Mouse (Mus musculus): Measurements from ENCODE around the gene Zfp28. TPM values are rescaled to one million over a fixed set of nuclear protein-coding genes. Genes with fewer than 3 reads are reported as not detected.

Zfp28 gene
- polyA plus RNA-seq, 2 experiments, result 0.91 to 1.0 TPM

GRCm38 (mm10) chr7:6438388-6438787 lies 55.3 kb downstream of the Zfp28 start, which contains the start of gene Olfr1344:
Olfr1344 (plus strand) TSS chr7:6438688.
- Histone ChIP-seq H3K4me2 (ENCODE audit: low read depth) (no peak within 1 kb of the TSS), H3K27ac (no peak within 1 kb of the TSS), H3K27me3 (ENCODE audit: control insufficient read depth, insufficient read depth, low read length) (no peaks in the 10 kb centered on the region), H3K4me1 (replicated peaks; ENCODE audit: control insufficient read depth in 2 of 2, insufficient read depth in 2 of 2, low read length in 1 of 2) (no peaks in the 10 kb centered on the region), H3K9ac (replicated peaks) (no peak within 1 kb of the TSS), H3K36me3 (replicated peaks; ENCODE audit: control insufficient read depth, insufficient read depth, low read depth) (no peaks in the 10 kb centered on the region), H3K4me3 (ENCODE audit: insufficient read depth in 1 of 2, low read depth in 2 of 2, low read length in 2 of 2) (no peak within 1 kb of the TSS), H3K9me3 (ENCODE audit: control insufficient read depth, low read length) (no peaks in the 10 kb centered on the region)
- TF ChIP-seq CTCF (IDR thresholded peaks at IDR 0.05; ENCODE audit: low read depth), result no peak
- TF ChIP-seq EP300 (IDR thresholded peaks at IDR 0.05; ENCODE audit: low read depth), result no peak
- ATAC-seq (ENCODE audit: insufficient read depth) (no peak), DNase-seq (ENCODE audit: low read depth in 3 of 3, low spot score in 3 of 3) (no peak)
- 39% methylated on average over 3 of the region's 3 CpGs for WGBS (ENCODE audit: insufficient replicate concordance)

- Histone ChIP-seq H3K36me3 (replicated peaks; ENCODE audit: control insufficient read depth, insufficient read depth, low read depth) (no peaks in the 10 kb centered on the region), H3K9me3 (ENCODE audit: control insufficient read depth, low read length) (no peaks in the 10 kb centered on the region), H3K4me2 (ENCODE audit: low read depth) (no peak overlapping the region), H3K4me1 (replicated peaks; ENCODE audit: control insufficient read depth in 2 of 2, insufficient read depth in 2 of 2, low read length in 1 of 2) (no peaks in the 10 kb centered on the region), H3K9ac (replicated peaks) (no peak overlapping the region), H3K4me3 (ENCODE audit: insufficient read depth in 1 of 2, low read depth in 2 of 2, low read length in 2 of 2) (no peak overlapping the region), H3K27me3 (ENCODE audit: control insufficient read depth, insufficient read depth, low read length) (no peaks in the 10 kb centered on the region), H3K27ac (no peak overlapping the region)
- TF ChIP-seq EP300 (IDR thresholded peaks at IDR 0.05; ENCODE audit: low read depth) (no peak), CTCF (IDR thresholded peaks at IDR 0.05; ENCODE audit: low read depth) (no peak)
- WGBS (ENCODE audit: insufficient replicate concordance), result 51% methylated on average over 2 of the region's 2 CpGs
- ATAC-seq (ENCODE audit: insufficient read depth) (no peak), DNase-seq (ENCODE audit: low read depth in 3 of 3, low spot score in 3 of 3) (no peak)
Measured at GRCm38 (mm10) chr7:6441173-6441572, 58.1 kb downstream of the Zfp28 start.

Other genes with a start within 250 kb of the Zfp28 start
- gene Zfp787, start 227.3 kb upstream of the Zfp28 start, polyA plus RNA-seq (2012; rRNA removed), result 11.6 and 12.5 TPM in 2 replicates
- gene Zfp787, start 227.3 kb upstream of the Zfp28 start, polyA plus RNA-seq (2014; fragmentation: Nextera tagmentation; extraction: Ambion mirVana), result 6.7 and 6.9 TPM in 2 replicates
- gene Zfp444, start 211.1 kb upstream of the Zfp28 start, polyA plus RNA-seq (2012; rRNA removed), result 10.1 and 13.8 TPM in 2 replicates
- gene Zfp444, start 211.1 kb upstream of the Zfp28 start, polyA plus RNA-seq (2014; fragmentation: Nextera tagmentation; extraction: Ambion mirVana), result 15.0 and 16.3 TPM in 2 replicates
- gene Galp, start 186.2 kb upstream of the Zfp28 start, polyA plus RNA-seq (2012; rRNA removed), result not detected in 2 replicates
- not detected in 2 replicates for gene Galp, start 186.2 kb upstream of the Zfp28 start, polyA plus RNA-seq (2014; fragmentation: Nextera tagmentation; extraction: Ambion mirVana)
- gene Zscan5b, start 161.0 kb upstream of the Zfp28 start, polyA plus RNA-seq (2012; rRNA removed), result not detected in 2 replicates
- not detected in 2 replicates for gene Zscan5b, start 161.0 kb upstream of the Zfp28 start, polyA plus RNA-seq (2014; fragmentation: Nextera tagmentation; extraction: Ambion mirVana)
- gene Epp13, start 130.6 kb upstream of the Zfp28 start, polyA plus RNA-seq (2012; rRNA removed), result not detected in 2 replicates
- gene Epp13, start 130.6 kb upstream of the Zfp28 start, polyA plus RNA-seq (2014; fragmentation: Nextera tagmentation; extraction: Ambion mirVana), result not detected in 2 replicates
- 1.7 and 2.2 TPM in 2 replicates for gene Zfp667, start 96.7 kb upstream of the Zfp28 start, polyA plus RNA-seq (2012; rRNA removed)
- gene Zfp667, start 96.7 kb upstream of the Zfp28 start, polyA plus RNA-seq (2014; fragmentation: Nextera tagmentation; extraction: Ambion mirVana), result 5.3 and 6.6 TPM in 2 replicates
- gene Zfp583, start 52.0 kb upstream of the Zfp28 start, polyA plus RNA-seq (2012; rRNA removed), result 0.73 and 0.79 TPM in 2 replicates
- 0.54 and 0.88 TPM in 2 replicates for gene Zfp583, start 52.0 kb upstream of the Zfp28 start, polyA plus RNA-seq (2014; fragmentation: Nextera tagmentation; extraction: Ambion mirVana)
- gene Gm3854, start 39.5 kb upstream of the Zfp28 start, polyA plus RNA-seq (2012; rRNA removed), result 0.13 and 0.20 TPM in 2 replicates
- 0.06 and 0.16 TPM in 2 replicates for gene Gm3854, start 39.5 kb upstream of the Zfp28 start, polyA plus RNA-seq (2014; fragmentation: Nextera tagmentation; extraction: Ambion mirVana)
- 0.23 and 0.67 TPM in 2 replicates for gene Zfp78, start 20.0 kb upstream of the Zfp28 start, polyA plus RNA-seq (2012; rRNA removed)
- gene Zfp78, start 20.0 kb upstream of the Zfp28 start, polyA plus RNA-seq (2014; fragmentation: Nextera tagmentation; extraction: Ambion mirVana), result 0.76 and 0.83 TPM in 2 replicates
- gene Smim17, start 15.4 kb downstream of the Zfp28 start, polyA plus RNA-seq (2012; rRNA removed), result 0.03 and 0.42 TPM in 2 replicates
- not detected in 2 replicates for gene Smim17, start 15.4 kb downstream of the Zfp28 start, polyA plus RNA-seq (2014; fragmentation: Nextera tagmentation; extraction: Ambion mirVana)
- gene Gm20715, start 27.0 kb downstream of the Zfp28 start, polyA plus RNA-seq (2012; rRNA removed), result not detected in 2 replicates
- not detected in 2 replicates for gene Gm20715, start 27.0 kb downstream of the Zfp28 start, polyA plus RNA-seq (2014; fragmentation: Nextera tagmentation; extraction: Ambion mirVana)
- gene Olfr1344, start 55.4 kb downstream of the Zfp28 start, polyA plus RNA-seq (2012; rRNA removed), result not detected in 2 replicates
- not detected in 2 replicates for gene Olfr1344, start 55.4 kb downstream of the Zfp28 start, polyA plus RNA-seq (2014; fragmentation: Nextera tagmentation; extraction: Ambion mirVana)
- not detected in 2 replicates for gene Olfr1336, start 72.9 kb downstream of the Zfp28 start, polyA plus RNA-seq (2012; rRNA removed)
- not detected in 2 replicates for gene Olfr1336, start 72.9 kb downstream of the Zfp28 start, polyA plus RNA-seq (2014; fragmentation: Nextera tagmentation; extraction: Ambion mirVana)
- gene Olfr1346, start 83.8 kb downstream of the Zfp28 start, polyA plus RNA-seq (2012; rRNA removed), result not detected in 2 replicates
- gene Olfr1346, start 83.8 kb downstream of the Zfp28 start, polyA plus RNA-seq (2014; fragmentation: Nextera tagmentation; extraction: Ambion mirVana), result not detected in 2 replicates
- not detected in 2 replicates for gene Olfr5, start 103.6 kb downstream of the Zfp28 start, polyA plus RNA-seq (2012; rRNA removed)
- not detected in 2 replicates for gene Olfr5, start 103.6 kb downstream of the Zfp28 start, polyA plus RNA-seq (2014; fragmentation: Nextera tagmentation; extraction: Ambion mirVana)
- gene Olfr1347, start 116.5 kb downstream of the Zfp28 start, polyA plus RNA-seq (2012; rRNA removed), result not detected in 2 replicates
- not detected in 2 replicates for gene Olfr1347, start 116.5 kb downstream of the Zfp28 start, polyA plus RNA-seq (2014; fragmentation: Nextera tagmentation; extraction: Ambion mirVana)
- gene Olfr1348, start 125.5 kb downstream of the Zfp28 start, polyA plus RNA-seq (2012; rRNA removed), result not detected in 2 replicates
- not detected in 2 replicates for gene Olfr1348, start 125.5 kb downstream of the Zfp28 start, polyA plus RNA-seq (2014; fragmentation: Nextera tagmentation; extraction: Ambion mirVana)
- gene Olfr1349, start 139.7 kb downstream of the Zfp28 start, polyA plus RNA-seq (2012; rRNA removed), result not detected in 2 replicates
- gene Olfr1349, start 139.7 kb downstream of the Zfp28 start, polyA plus RNA-seq (2014; fragmentation: Nextera tagmentation; extraction: Ambion mirVana), result not detected in 2 replicates
- gene Olfr1350, start 181.5 kb downstream of the Zfp28 start, polyA plus RNA-seq (2012; rRNA removed), result not detected in 2 replicates
- gene Olfr1350, start 181.5 kb downstream of the Zfp28 start, polyA plus RNA-seq (2014; fragmentation: Nextera tagmentation; extraction: Ambion mirVana), result not detected in 2 replicates